Mouse (Mus musculus) kidney, adult 9 months (tissue): ENCODE results near the gene Atraid.

Experiments used
- DNase-seq: peaks from one replicate; pipeline ENCODE4 v3.0.0; 2022

The Atraid gene

GRCm38 (mm10) chr5:31094799-31095691 lies 46.9 kb downstream of the Atraid start:
- DNase-seq: peak; percentile 44

- DNase-seq: no peak
Observed at GRCm38 (mm10) chr5:31095711-31096480, 47.8 kb downstream of the Atraid start.
